In the genomic region with DNA sequence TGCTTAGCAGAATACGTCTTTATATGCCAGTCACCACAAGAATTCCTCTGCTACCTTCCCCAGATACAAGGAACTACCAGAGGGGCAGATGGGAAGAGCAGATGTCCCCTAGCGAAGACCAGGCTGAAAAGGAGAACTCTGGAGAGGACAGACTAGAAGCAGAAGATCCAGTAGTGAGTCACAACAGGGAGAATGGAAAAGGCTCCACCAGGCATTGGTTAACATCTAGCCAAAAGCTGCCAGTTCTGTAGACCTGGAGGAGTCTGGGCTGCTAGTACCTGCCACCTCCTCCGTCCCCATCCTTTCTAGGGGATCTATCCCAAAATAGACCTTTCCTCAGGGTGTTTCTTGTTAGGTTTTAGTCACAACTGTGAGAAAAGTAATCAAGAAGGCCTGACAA, we compare ENCODE assay signal across 19 mouse cellular contexts. TPM values are rescaled to one million over a fixed set of nuclear protein-coding genes. Genes with fewer than 3 reads are reported as not detected.
A peak's percentile ranks its signal among the peaks of the same experiment; 100 is the strongest.
DNase-seq lines count a peak whose midpoint lies in the region.
"Had no signal": no experiment of that assay in that cellular context is flagged by ENCODE, and none has a peak within 500 bp of the region (broad histone marks: within the 10 kb centered on the region; RNA-seq: fewer than 3 reads in every experiment).

No protein-coding gene starts in this region.

- peak; percentile 24 to 41 for DNase-seq in frontal cortex, adult 2 months (ENCODE audit: extremely low spot score in 1 of 2, low spot score in 1 of 2)
- no peak for DNase-seq in frontal cortex, postnatal 14 days (ENCODE audit: low spot score in 2 of 2)
- DNase-seq in right cerebral cortex, adult 18-20 months, result peak; percentile 35
- no peak for DNase-seq in right cerebral cortex, adult 2 months (ENCODE audit: low spot score in 2 of 2)
- DNase-seq in brain, adult 2 months (ENCODE audit: low read depth, low spot score), result peak; percentile 84
- DNase-seq in gastrocnemius, postnatal 25 days, result no peak
- DNase-seq: adrenal gland, postnatal 10 days; adrenal gland, postnatal 36 days; B cell, adult 2 months; cerebellum, adult 11 months; cerebellum, adult 2 months; cerebellum, adult 9-11 months; cerebellum, postnatal 25 days; gastrocnemius, postnatal 10 days; heart, adult 11 months had no signal

RNA-seq across cellular contexts. Expression of a gene that starts 4.8 kb away (rescaled TPM):
- 51.9 and 54.8 TPM in 2 replicates for polyA plus RNA-seq in frontal cortex, adult 2 months (2012; rRNA removed)
- 1 to 10 TPM in 1 of 2 experiments, under 1 TPM in 1; 1.00 to 3.1 TPM for total RNA-seq in gastrocnemius, postnatal 25 days (2021)
- total RNA-seq: G1E had no signal
- polyA plus RNA-seq: G1E had no signal

RNA-seq across cellular contexts. Expression of a gene that starts 39.9 kb away (rescaled TPM):
- 0.18 and 0.25 TPM in 2 replicates for polyA plus RNA-seq in frontal cortex, adult 2 months (2012; rRNA removed)
- not detected for total RNA-seq in gastrocnemius, postnatal 25 days (2021)
- total RNA-seq: gastrocnemius, adult 18-20 months; gastrocnemius, postnatal 10 days; gastrocnemius, postnatal 4 days had no signal
- polyA plus RNA-seq: G1E, Patski had no signal

Comparison
In these comparisons a context has a peak if more than half of its experiments do, and no peak if none do; other contexts are left out.
1. DNase-seq: peak in frontal cortex, adult 2 months (2 of 2), right cerebral cortex, adult 18-20 months (single experiment) and brain, adult 2 months (single experiment); none in frontal cortex, postnatal 14 days (0 of 2), right cerebral cortex, adult 2 months (0 of 2) and gastrocnemius, postnatal 25 days (single experiment).